In the genomic region with DNA sequence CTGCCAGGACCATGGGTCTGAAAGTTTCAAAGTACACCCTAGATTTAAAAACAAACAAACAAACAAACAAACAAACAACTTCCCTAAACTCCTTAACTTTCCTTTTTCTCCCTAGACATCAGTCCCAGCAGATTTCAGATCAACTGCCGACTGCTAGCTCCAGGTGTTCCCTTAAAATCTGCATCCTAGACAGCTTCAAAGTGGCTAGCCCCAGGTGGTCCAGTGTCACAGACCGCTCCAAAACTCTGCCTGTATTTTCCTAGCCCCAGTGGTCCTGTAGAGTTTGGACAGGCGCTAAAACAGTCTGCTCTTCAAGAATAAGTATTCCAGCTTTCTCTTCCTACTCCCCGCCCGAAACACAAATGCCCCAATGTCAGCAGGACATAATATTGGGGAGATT, we compare ENCODE assay signal across 19 mouse cellular contexts.
"Had no signal": no experiment of that assay in that cellular context is flagged by ENCODE, and none has a peak within 500 bp of the region (broad histone marks: within the 10 kb centered on the region; RNA-seq: fewer than 3 reads in every experiment).

No protein-coding gene starts in this region.

- H3K4me1 ChIP-seq: lung, embryonic 15.5 days; midbrain, embryonic 10.5 days; midbrain, embryonic 12.5 days; neural tube, embryonic 13.5 days; neural tube, embryonic 15.5 days; stomach, embryonic 15.5 days had no signal

- H3K9me3 ChIP-seq: liver, embryonic 15.5 days; lung, embryonic 15.5 days; midbrain, embryonic 10.5 days; midbrain, embryonic 12.5 days; neural tube, embryonic 13.5 days; neural tube, embryonic 15.5 days; stomach, embryonic 15.5 days had no signal

- H3K27me3 ChIP-seq: liver, embryonic 15.5 days; lung, embryonic 15.5 days; midbrain, embryonic 12.5 days; neural tube, embryonic 13.5 days; neural tube, embryonic 15.5 days; stomach, embryonic 15.5 days had no signal

- H3K27ac ChIP-seq: liver, embryonic 15.5 days; lung, embryonic 15.5 days; midbrain, embryonic 10.5 days; midbrain, embryonic 12.5 days; neural tube, embryonic 13.5 days; neural tube, embryonic 15.5 days; stomach, embryonic 15.5 days had no signal

- H3K4me3 ChIP-seq: liver, embryonic 15.5 days; lung, embryonic 15.5 days; midbrain, embryonic 10.5 days; midbrain, embryonic 12.5 days; myocyte; neural tube, embryonic 13.5 days; neural tube, embryonic 15.5 days; stomach, embryonic 15.5 days had no signal

- DNase-seq: liver, postnatal 0 days; lung, adult 2 months; lung, postnatal 4 days; midbrain, embryonic 14.5 days; retina, postnatal 1 day; right cerebral cortex, adult 18-20 months; right cerebral cortex, postnatal 25 days; right cerebral cortex, postnatal 4 days; thymus, adult 18-20 months; thymus, postnatal 14 days; thymus, postnatal 36 days had no signal

- H3K36me3 ChIP-seq: liver, embryonic 15.5 days; lung, embryonic 15.5 days; midbrain, embryonic 10.5 days; midbrain, embryonic 12.5 days; neural tube, embryonic 13.5 days; neural tube, embryonic 15.5 days; stomach, embryonic 15.5 days had no signal

- H3K9ac ChIP-seq: liver, embryonic 15.5 days; liver, postnatal 0 days; lung, embryonic 15.5 days; midbrain, embryonic 12.5 days; neural tube, embryonic 13.5 days; neural tube, embryonic 15.5 days; stomach, embryonic 15.5 days had no signal
